8 mouse cellular contexts compared by ENCODE assay signal in the genomic region with DNA sequence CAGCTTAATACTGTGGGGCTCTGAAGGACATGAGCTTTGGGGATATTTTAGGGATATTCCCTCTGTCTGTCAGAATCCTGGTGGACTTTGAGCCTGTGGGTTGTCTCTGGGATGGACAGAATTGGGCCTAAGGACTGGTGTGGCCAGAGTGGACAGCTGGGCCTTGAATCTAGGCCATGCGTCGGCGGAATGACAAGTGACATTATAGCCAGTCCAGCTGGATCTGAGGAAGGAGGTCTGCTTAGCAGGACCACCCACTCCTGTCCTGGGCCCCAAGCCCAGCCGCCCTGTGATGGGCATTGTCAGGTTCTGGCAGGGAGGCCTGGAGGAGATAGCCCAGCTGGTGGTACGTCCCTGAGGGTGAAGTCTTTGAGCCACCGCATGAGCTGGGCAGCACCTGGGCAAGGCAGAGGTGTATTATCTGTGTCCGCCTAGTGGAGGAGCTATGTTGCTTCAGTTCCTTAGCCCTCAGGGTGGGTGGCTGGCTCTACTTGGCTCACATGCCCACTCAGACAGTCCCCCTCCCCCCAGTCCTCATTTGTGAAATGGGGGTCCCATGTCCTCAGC. TPM values are rescaled to one million over a fixed set of nuclear protein-coding genes. Genes with fewer than 3 reads are reported as not detected.
DNase-seq lines count a peak whose midpoint lies in the region; ATAC-seq and TF ChIP-seq lines count a peak whose summit lies in the region.
"Had no signal": no experiment of that assay in that cellular context is flagged by ENCODE, and none has a peak within 500 bp of the region (broad histone marks: within the 10 kb centered on the region; RNA-seq: fewer than 3 reads in every experiment).

No protein-coding gene starts in this region.

- no peak overlapping the region; the same call in 1 of the 2 replicates for H3K9ac ChIP-seq in liver, adult 2 months (ENCODE audit: low read depth, low read length)
- H3K9ac ChIP-seq in hindbrain, embryonic 11.5 days (ENCODE audit: low read depth, low read length), result peak overlapping the region; percentile 12; the same call in 1 of the 2 replicates
- no peak overlapping the region for H3K9ac ChIP-seq in lung, embryonic 14.5 days
- H3K9ac ChIP-seq in neural tube, embryonic 15.5 days (replicated peaks), result 0 out of 2 replicates have a peak overlapping the region, but pooled peaks have one; percentile 5
- no peak overlapping the region for H3K9ac ChIP-seq in kidney, embryonic 14.5 days (ENCODE audit: low read depth, low read length)

- DNase-seq in liver, adult 2 months (ENCODE audit: extremely low read depth, low read depth, low spot score), result peak; percentile 85
- DNase-seq in liver, result no peak
- DNase-seq in hindbrain, embryonic 11.5 days (ENCODE audit: low spot score), result no peak
- DNase-seq in lung, embryonic 14.5 days, result peak; percentile 91
- DNase-seq in adrenal gland, adult 2 months, result no peak
- DNase-seq: gastrocnemius, postnatal 36 days had no signal

- H3K4me3 ChIP-seq in liver, adult 2 months (ENCODE audit: insufficient read depth, low read depth, low read length), result peak overlapping the region; percentile 8; the same call in 1 of the 2 replicates
- 0 out of 2 replicates have a peak overlapping the region, but pooled peaks have one; percentile 6 for H3K4me3 ChIP-seq in hindbrain, embryonic 11.5 days (ENCODE audit: low read depth, low read length)
- H3K4me3 ChIP-seq in lung, embryonic 14.5 days (ENCODE audit: low read depth, low read length), result no peak overlapping the region
- H3K4me3 ChIP-seq in neural tube, embryonic 15.5 days (replicated peaks), result peak overlapping the region; percentile 52; the same call in 1 of the 2 replicates
- H3K4me3 ChIP-seq in kidney, embryonic 14.5 days (ENCODE audit: low read length), result no peak overlapping the region

- 50% methylated on average over 7 of the region's 7 CpGs for WGBS in liver, adult 2 months
- 86% methylated on average over 7 of the region's 7 CpGs for WGBS in hindbrain, embryonic 11.5 days
- 50% methylated on average over 7 of the region's 7 CpGs for WGBS in lung, embryonic 14.5 days
- 62% methylated on average over 7 of the region's 7 CpGs for WGBS in neural tube, embryonic 15.5 days
- 72% methylated on average over 7 of the region's 7 CpGs for WGBS in kidney, embryonic 14.5 days

- peak overlapping the region; percentile 94 for H3K4me2 ChIP-seq in hindbrain, embryonic 11.5 days (replicated peaks; ENCODE audit: low read depth, low read length)
- H3K4me2 ChIP-seq in lung, embryonic 14.5 days, result peak overlapping the region; percentile 96
- H3K4me2 ChIP-seq in neural tube, embryonic 15.5 days, result peak overlapping the region; percentile 82
- H3K4me2 ChIP-seq in kidney, embryonic 14.5 days (replicated peaks; ENCODE audit: low read depth, low read length), result no peak overlapping the region

- no peak for ATAC-seq in hindbrain, embryonic 11.5 days (ENCODE audit: low FRiP score)
- peak; percentile 70 for ATAC-seq in lung, embryonic 14.5 days (ENCODE audit: insufficient read depth)
- no peak for ATAC-seq in neural tube, embryonic 15.5 days (ENCODE audit: low FRiP score)
- no peak for ATAC-seq in kidney, embryonic 14.5 days (ENCODE audit: low FRiP score, low TSS enrichment)

- peaks cover 2% of the 10 kb centered on the region; the same call in 1 of the 2 replicates for H3K36me3 ChIP-seq in liver, adult 2 months (ENCODE audit: control insufficient read depth, insufficient read depth, low read length)
- 0 out of 2 replicates have a peak, but pooled peaks cover 5% of the 10 kb centered on the region for H3K36me3 ChIP-seq in hindbrain, embryonic 11.5 days (ENCODE audit: control insufficient read depth, insufficient read depth, low read length)
- peaks cover 47% of the 10 kb centered on the region for H3K36me3 ChIP-seq in lung, embryonic 14.5 days (ENCODE audit: insufficient read depth)
- no peaks in the 10 kb centered on the region for H3K36me3 ChIP-seq in neural tube, embryonic 15.5 days
- H3K36me3 ChIP-seq in kidney, embryonic 14.5 days (ENCODE audit: control insufficient read depth, insufficient read depth, low read length), result peaks cover 5% of the 10 kb centered on the region; the same call in 1 of the 2 replicates

- H3K27ac ChIP-seq in liver, adult 2 months (replicated peaks; ENCODE audit: insufficient read depth, low read depth, low read length), result peak overlapping the region; percentile 94
- no peak overlapping the region for H3K27ac ChIP-seq in hindbrain, embryonic 11.5 days (ENCODE audit: low read depth, low read length)
- peak overlapping the region; percentile 81; the same call in 1 of the 2 replicates for H3K27ac ChIP-seq in lung, embryonic 14.5 days (ENCODE audit: low read depth)
- H3K27ac ChIP-seq in neural tube, embryonic 15.5 days (replicated peaks), result peak overlapping the region; percentile 48; the same call in 1 of the 2 replicates
- H3K27ac ChIP-seq in kidney, embryonic 14.5 days (ENCODE audit: low read depth, low read length), result no peak overlapping the region

- H3K4me1 ChIP-seq in liver, adult 2 months (ENCODE audit: control insufficient read depth, insufficient read depth, low read length), result peaks cover 37% of the 10 kb centered on the region
- peaks cover 8% of the 10 kb centered on the region for H3K4me1 ChIP-seq in hindbrain, embryonic 11.5 days (replicated peaks; ENCODE audit: control insufficient read depth, insufficient read depth, low read length)
- peaks cover 28% of the 10 kb centered on the region for H3K4me1 ChIP-seq in lung, embryonic 14.5 days (ENCODE audit: insufficient read depth)
- H3K4me1 ChIP-seq in neural tube, embryonic 15.5 days, result peaks cover 48% of the 10 kb centered on the region
- H3K4me1 ChIP-seq in kidney, embryonic 14.5 days (ENCODE audit: control insufficient read depth, insufficient read depth, low read length), result peaks cover 17% of the 10 kb centered on the region

- TF ChIP-seq CTCF in liver, adult 2 months (IDR thresholded peaks at IDR 0.05; ENCODE audit: low read depth, low read length), result 0 out of 2 replicates have a peak, but pooled peaks have one; percentile 7
- peak; percentile 42 for TF ChIP-seq CTCF in lung, embryonic 14.5 days (IDR thresholded peaks at IDR 0.05; ENCODE audit: low read depth)

- H3K27me3 ChIP-seq in liver, adult 2 months (ENCODE audit: control insufficient read depth, insufficient read depth, low read length), result no peaks in the 10 kb centered on the region
- 0 out of 2 replicates have a peak, but pooled peaks cover 2% of the 10 kb centered on the region for H3K27me3 ChIP-seq in hindbrain, embryonic 11.5 days (ENCODE audit: control insufficient read depth, insufficient read depth, low read length)
- H3K27me3 ChIP-seq in lung, embryonic 14.5 days (ENCODE audit: insufficient read depth, low read length), result peaks cover 17% of the 10 kb centered on the region; the same call in 1 of the 2 replicates
- H3K27me3 ChIP-seq in neural tube, embryonic 15.5 days (replicated peaks), result peaks cover 4% of the 10 kb centered on the region; the same call in 1 of the 2 replicates
- peaks cover 21% of the 10 kb centered on the region for H3K27me3 ChIP-seq in kidney, embryonic 14.5 days (ENCODE audit: control insufficient read depth, insufficient read depth, low read length)

- H3K9me3 ChIP-seq in hindbrain, embryonic 11.5 days (ENCODE audit: control insufficient read depth, low read length), result no peaks in the 10 kb centered on the region
- H3K9me3 ChIP-seq in lung, embryonic 14.5 days (ENCODE audit: low read depth, low read length), result no peaks in the 10 kb centered on the region
- H3K9me3 ChIP-seq in neural tube, embryonic 15.5 days (replicated peaks), result no peaks in the 10 kb centered on the region
- H3K9me3 ChIP-seq in kidney, embryonic 14.5 days (ENCODE audit: control insufficient read depth, low read length), result no peaks in the 10 kb centered on the region

- no peak for TF ChIP-seq POLR2A in liver, adult 2 months (IDR thresholded peaks at IDR 0.05; ENCODE audit: extremely low read depth, insufficient read depth, low read length)

- H3K79me2 ChIP-seq in liver, adult 2 months (ENCODE audit: control insufficient read depth, insufficient read depth, low read length), result peaks cover 31% of the 10 kb centered on the region; the same call in 1 of the 2 replicates

RNA-seq across cellular contexts. Expression of a gene that starts 4.7 kb away (rescaled TPM):
- 18.8 and 18.9 TPM in 2 replicates for total RNA-seq in liver, adult 2 months (2014; rRNA removed)
- polyA plus RNA-seq in liver, adult 2 months (2012; rRNA removed), result 47.7 and 57.0 TPM in 2 replicates
- 50.9 and 56.4 TPM in 2 replicates for polyA plus RNA-seq in hindbrain, embryonic 11.5 days (2014; fragmentation: Nextera tagmentation; extraction: Ambion mirVana)
- polyA plus RNA-seq in lung, embryonic 14.5 days (2014; fragmentation: Nextera tagmentation; extraction: Ambion mirVana), result 51.0 and 52.5 TPM in 2 replicates
- polyA plus RNA-seq in neural tube, embryonic 15.5 days (2015; fragmentation: Nextera tagmentation; extraction: Ambion mirVana), result 36.0 and 43.6 TPM in 2 replicates
- 9.6 and 13.8 TPM in 2 replicates for polyA plus RNA-seq in kidney, embryonic 14.5 days (2014; fragmentation: Nextera tagmentation; extraction: Ambion mirVana)
- 1 to 10 TPM; 2.2 to 3.6 TPM for total RNA-seq in adrenal gland, adult 2 months (2021)
- polyA plus RNA-seq in adrenal gland, adult 2 months (2012; rRNA removed), result 3.7 and 5.2 TPM in 2 replicates

RNA-seq across cellular contexts. Expression of a gene that starts 56.5 kb away (rescaled TPM):
- total RNA-seq in liver, adult 2 months (2014; rRNA removed), result 17.9 and 19.0 TPM in 2 replicates
- polyA plus RNA-seq in liver, adult 2 months (2012; rRNA removed), result 48.5 and 66.4 TPM in 2 replicates
- 40.2 and 44.9 TPM in 2 replicates for polyA plus RNA-seq in hindbrain, embryonic 11.5 days (2014; fragmentation: Nextera tagmentation; extraction: Ambion mirVana)
- polyA plus RNA-seq in lung, embryonic 14.5 days (2014; fragmentation: Nextera tagmentation; extraction: Ambion mirVana), result 50.2 and 53.7 TPM in 2 replicates
- 68.3 and 72.4 TPM in 2 replicates for polyA plus RNA-seq in neural tube, embryonic 15.5 days (2015; fragmentation: Nextera tagmentation; extraction: Ambion mirVana)
- polyA plus RNA-seq in kidney, embryonic 14.5 days (2014; fragmentation: Nextera tagmentation; extraction: Ambion mirVana), result 30.2 and 51.1 TPM in 2 replicates
- 100 to 1,000 TPM; 125 to 156 TPM for total RNA-seq in adrenal gland, adult 2 months (2021)
- polyA plus RNA-seq in adrenal gland, adult 2 months (2012; rRNA removed), result 116 and 149 TPM in 2 replicates

Comparison
In these comparisons a context has a peak if more than half of its experiments do, and no peak if none do; other contexts are left out.
1. DNase-seq: peak in liver, adult 2 months (single experiment) and lung, embryonic 14.5 days (single experiment); none in liver (single experiment), hindbrain, embryonic 11.5 days (single experiment) and adrenal gland, adult 2 months (single experiment).
2. H3K27ac ChIP-seq: peak in liver, adult 2 months (single experiment), lung, embryonic 14.5 days (single experiment) and neural tube, embryonic 15.5 days (single experiment); none in hindbrain, embryonic 11.5 days (single experiment) and kidney, embryonic 14.5 days (single experiment).
3. H3K4me3 ChIP-seq: peak in liver, adult 2 months (single experiment), hindbrain, embryonic 11.5 days (single experiment) and neural tube, embryonic 15.5 days (single experiment); none in lung, embryonic 14.5 days (single experiment) and kidney, embryonic 14.5 days (single experiment).
4. H3K9ac ChIP-seq: peak in hindbrain, embryonic 11.5 days (single experiment) and neural tube, embryonic 15.5 days (single experiment); none in liver, adult 2 months (single experiment), lung, embryonic 14.5 days (single experiment) and kidney, embryonic 14.5 days (single experiment).